ENCODE assay signal across 8 mouse cellular contexts in the genomic region with DNA sequence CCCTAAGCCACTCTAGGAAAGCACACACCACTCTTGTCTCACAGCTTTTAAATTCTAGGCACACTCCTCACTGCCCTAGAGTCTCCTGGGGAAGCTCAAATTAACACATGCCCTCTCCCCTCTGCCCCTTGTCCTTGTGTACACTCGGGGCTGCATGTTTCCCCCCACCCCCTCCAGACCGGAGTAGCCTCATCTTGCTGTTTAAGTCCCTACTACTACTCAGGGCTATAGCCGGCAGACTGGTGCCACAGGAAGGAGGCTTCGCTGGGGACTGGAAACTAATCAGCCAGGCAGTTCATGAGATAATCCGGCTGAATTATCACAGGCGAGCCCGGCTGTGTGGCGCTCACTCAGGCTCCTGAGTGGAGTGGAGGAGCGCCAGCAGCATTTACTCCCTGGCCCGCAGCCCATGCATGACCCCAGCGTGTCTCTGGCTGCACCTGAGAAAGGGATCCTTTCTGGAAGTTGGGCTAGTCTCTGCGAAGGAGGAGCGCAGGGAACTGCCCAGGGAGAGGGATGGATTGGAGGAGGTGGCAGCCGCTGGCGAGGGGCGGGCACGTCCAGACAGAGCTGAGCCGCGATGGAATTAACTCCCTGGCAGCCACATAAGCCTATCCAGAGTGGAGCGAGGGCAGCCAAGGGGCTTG. TPM values are rescaled to one million over a fixed set of nuclear protein-coding genes. Genes with fewer than 3 reads are reported as not detected.
DNase-seq lines count a peak whose midpoint lies in the region; ATAC-seq lines count a peak whose summit lies in the region.

A gene (plus strand): TSS at position 363 of the 647 bp plus-strand sequence.

- no peak within 1 kb of the TSS for H3K9ac ChIP-seq in liver, embryonic 11.5 days (ENCODE audit: low read depth, low read length)
- H3K9ac ChIP-seq in forebrain, embryonic 15.5 days (replicated peaks), result no peak within 1 kb of the TSS; the same call in 1 of the 2 replicates

- no peaks in the 10 kb centered on the region for H3K36me3 ChIP-seq in liver, embryonic 11.5 days (ENCODE audit: control insufficient read depth, insufficient read depth, low read length)
- H3K36me3 ChIP-seq in forebrain, embryonic 15.5 days, result no peaks in the 10 kb centered on the region
- no peaks in the 10 kb centered on the region for H3K36me3 ChIP-seq in midbrain, embryonic 10.5 days

- peak within 1 kb of the TSS; percentile 43; the same call in 1 of the 2 replicates for H3K4me2 ChIP-seq in liver, embryonic 11.5 days
- H3K4me2 ChIP-seq in forebrain, embryonic 15.5 days (replicated peaks), result peak within 1 kb of the TSS; percentile 50

- H3K4me1 ChIP-seq in liver, embryonic 11.5 days (replicated peaks; ENCODE audit: control insufficient read depth, insufficient read depth, low read length), result no peaks in the 10 kb centered on the region
- peaks cover 10% of the 10 kb centered on the region for H3K4me1 ChIP-seq in forebrain, embryonic 15.5 days
- peaks cover 12% of the 10 kb centered on the region for H3K4me1 ChIP-seq in midbrain, embryonic 10.5 days

- ATAC-seq in liver, embryonic 11.5 days (replicated peaks; ENCODE audit: low FRiP score), result no peak
- ATAC-seq in forebrain, embryonic 15.5 days (replicated peaks), result peak; percentile 64

- H3K9me3 ChIP-seq in liver, embryonic 11.5 days (ENCODE audit: control insufficient read depth, low read length), result no peaks in the 10 kb centered on the region
- H3K9me3 ChIP-seq in forebrain, embryonic 15.5 days, result no peaks in the 10 kb centered on the region
- no peaks in the 10 kb centered on the region for H3K9me3 ChIP-seq in midbrain, embryonic 10.5 days (replicated peaks)

- H3K27ac ChIP-seq in liver, embryonic 11.5 days (ENCODE audit: low read depth, low read length), result no peak within 1 kb of the TSS
- H3K27ac ChIP-seq in forebrain, embryonic 15.5 days (replicated peaks), result no peak within 1 kb of the TSS
- 0 out of 2 replicates have a peak within 1 kb of the TSS, but pooled peaks have one; percentile 14 for H3K27ac ChIP-seq in midbrain, embryonic 10.5 days (replicated peaks)

- peak; percentile 19 for DNase-seq in adrenal gland, adult 2 months
- DNase-seq in adrenal gland, adult 8-10 months, result no peak
- no peak for DNase-seq in liver, embryonic 11.5 days (ENCODE audit: low spot score)
- no peak for DNase-seq in liver
- DNase-seq in midbrain, embryonic 10.5 days (ENCODE audit: low spot score), result peak; percentile 41
- DNase-seq in thymus, postnatal 10 days (ENCODE audit: low spot score in 2 of 2), result no peak
- no peak for DNase-seq in gastrocnemius, postnatal 4 days (ENCODE audit: low spot score in 2 of 2)

- peaks cover 8% of the 10 kb centered on the region for H3K27me3 ChIP-seq in liver, embryonic 11.5 days (replicated peaks; ENCODE audit: control insufficient read depth, insufficient read depth, low read length)
- H3K27me3 ChIP-seq in forebrain, embryonic 15.5 days, result 0 out of 2 replicates have a peak, but pooled peaks cover 6% of the 10 kb centered on the region
- peaks cover 31% of the 10 kb centered on the region for H3K27me3 ChIP-seq in midbrain, embryonic 10.5 days (ENCODE audit: low read depth, poor library complexity, severe bottlenecking)

- WGBS in liver, embryonic 11.5 days, result 10% methylated on average over 20 of the region's 20 CpGs
- WGBS in forebrain, embryonic 15.5 days, result under 1% methylated on average over 20 of the region's 20 CpGs
- 2% methylated on average over 20 of the region's 20 CpGs for WGBS in midbrain, embryonic 10.5 days

- H3K4me3 ChIP-seq in liver, embryonic 11.5 days (ENCODE audit: low read depth, low read length), result no peak within 1 kb of the TSS
- H3K4me3 ChIP-seq in forebrain, embryonic 15.5 days, result peak within 1 kb of the TSS; percentile 32
- peak within 1 kb of the TSS; percentile 51 for H3K4me3 ChIP-seq in midbrain, embryonic 10.5 days

RNA-seq across cellular contexts. Expression of the gene that starts here (rescaled TPM):
- total RNA-seq in adrenal gland, adult 2 months (2021), result under 1 TPM; 0.09 to 0.10 TPM
- polyA plus RNA-seq in adrenal gland, adult 2 months (2012; rRNA removed), result 0.03 TPM in 1 of 2 replicates, not detected in the other
- total RNA-seq in adrenal gland, adult 8-10 months (2022), result under 1 TPM in 2 of 4 experiments, not detected in 2; 0.20 to 0.56 TPM
- 0.10 and 0.36 TPM in 2 replicates for polyA plus RNA-seq in liver, embryonic 11.5 days (2014; fragmentation: Nextera tagmentation; extraction: Ambion mirVana)
- 0.13 and 0.20 TPM in 2 replicates for polyA plus RNA-seq in forebrain, embryonic 15.5 days (2015; fragmentation: Nextera tagmentation; extraction: Ambion mirVana)
- polyA plus RNA-seq in midbrain, embryonic 10.5 days (2016; fragmentation: Nextera tagmentation; extraction: Ambion mirVana), result 0.10 and 0.32 TPM in 2 replicates
- total RNA-seq in gastrocnemius, postnatal 4 days (2021), result under 1 TPM; 0.13 to 0.20 TPM

Comparison
In these comparisons a context has a peak if more than half of its experiments do, and no peak if none do; other contexts are left out.
1. Peak in DNase-seq in adrenal gland, adult 2 months; RNA of the gene not detected or under 1 TPM.
2. Peak in ATAC-seq, H3K4me3 ChIP-seq and H3K4me2 ChIP-seq in forebrain, embryonic 15.5 days; RNA of the gene not detected or under 1 TPM.
3. Peak in DNase-seq, H3K4me3 ChIP-seq and H3K27ac ChIP-seq in midbrain, embryonic 10.5 days; RNA of the gene not detected or under 1 TPM.